Mouse (Mus musculus): Measurements from ENCODE around the gene Cyct. TPM values are rescaled to one million over a fixed set of nuclear protein-coding genes. Genes with fewer than 3 reads are reported as not detected.

The Cyct gene
- total RNA-seq, 1 experiment from 2014 or later, result not detected

DNA sequence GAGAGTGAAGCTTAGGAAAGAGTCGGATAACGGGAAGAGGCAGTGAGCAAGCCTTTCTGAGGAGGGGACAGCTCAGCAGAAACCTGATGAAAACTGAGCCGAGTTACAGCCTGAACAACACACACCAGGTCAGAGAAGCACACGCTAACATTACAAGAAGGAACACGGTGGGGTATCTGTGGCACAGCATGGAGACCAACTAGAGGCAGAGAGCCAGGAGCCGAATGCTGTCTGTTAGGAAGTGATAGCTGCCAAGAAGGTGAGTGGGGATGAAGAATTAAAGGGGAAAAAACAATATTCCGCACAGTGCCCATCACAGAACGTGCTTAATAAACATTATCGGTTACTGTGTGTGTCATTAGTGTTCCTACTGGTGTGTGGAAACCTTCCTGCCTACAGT, 18.1 kb downstream of the Cyct start:
- ATAC-seq (replicated peaks; ENCODE audit: insufficient number of reproducible peaks, low FRiP score, low TSS enrichment, poor library complexity, severe bottlenecking), result no peak

DNA sequence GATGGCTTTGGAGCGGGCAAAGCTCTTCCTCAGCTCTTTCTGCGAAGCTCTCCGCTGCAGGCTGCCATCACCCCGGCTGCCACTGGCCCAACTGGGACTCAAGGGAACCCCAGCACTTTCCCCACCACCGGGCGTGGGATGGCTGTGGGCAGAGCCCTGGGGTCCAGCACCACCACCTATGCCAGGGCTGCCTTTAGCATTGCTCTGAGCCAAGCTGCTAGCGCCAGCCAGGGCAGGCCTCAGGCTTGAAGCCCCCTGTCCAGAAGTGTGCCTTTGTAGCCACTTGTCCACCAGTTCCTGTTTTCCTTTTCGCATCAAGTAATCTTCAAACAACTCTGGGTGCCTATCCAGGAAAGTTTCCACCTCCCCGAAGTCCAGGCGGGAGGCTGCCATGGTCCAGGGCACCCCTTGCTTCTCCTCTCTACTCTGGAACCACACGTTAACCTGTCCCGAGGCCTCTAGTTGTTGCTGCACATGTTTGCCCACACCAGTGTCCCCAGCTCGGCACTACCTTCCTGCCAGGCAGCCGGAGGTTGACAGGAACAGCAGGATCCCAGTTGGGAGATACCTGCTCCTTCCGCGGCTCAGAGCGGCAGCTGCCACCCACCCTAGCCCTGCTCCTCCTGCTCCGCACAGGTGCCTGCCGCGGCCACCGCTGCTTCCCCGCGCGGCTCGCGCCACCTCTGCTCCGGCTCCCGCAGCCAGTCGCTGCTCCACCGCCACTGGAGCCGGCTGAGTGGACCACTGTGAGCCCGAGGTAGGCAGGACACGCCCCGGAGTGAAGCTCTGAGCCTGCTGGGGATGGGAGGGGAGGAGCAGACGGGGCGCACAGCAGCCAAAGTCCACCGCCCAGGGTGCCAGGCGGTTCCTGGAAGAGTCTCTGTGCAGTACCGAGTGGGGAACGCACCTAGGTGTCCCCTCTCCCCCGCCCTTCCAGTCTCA, 21.8 kb downstream of the Cyct start, which contains the start of gene Pde11a:
Gene Pde11a (minus strand): TSS at position 560 of the 942 bp plus-strand sequence.
- ATAC-seq (replicated peaks; ENCODE audit: insufficient number of reproducible peaks, low FRiP score, low TSS enrichment, poor library complexity, severe bottlenecking), result no peak

DNA sequence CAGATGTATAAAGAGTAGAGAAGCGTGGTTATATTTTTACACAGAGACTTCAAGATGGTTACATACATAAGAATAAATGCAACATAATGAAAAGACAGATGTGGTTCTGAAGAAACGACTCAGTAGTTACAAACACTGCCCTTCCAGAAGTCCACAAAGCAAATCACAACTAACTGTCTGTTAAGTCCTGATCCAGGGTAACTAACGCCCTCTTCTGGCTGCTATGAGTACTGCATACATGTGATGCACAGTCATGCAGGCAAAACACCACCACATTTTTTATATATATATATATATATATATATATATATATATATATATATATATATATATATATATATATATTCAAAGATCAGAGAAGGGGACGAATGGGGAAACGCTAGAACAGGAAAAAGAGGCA, 25.7 kb downstream of the Cyct start:
- no peak for ATAC-seq (replicated peaks; ENCODE audit: insufficient number of reproducible peaks, low FRiP score, low TSS enrichment, poor library complexity, severe bottlenecking)

DNA sequence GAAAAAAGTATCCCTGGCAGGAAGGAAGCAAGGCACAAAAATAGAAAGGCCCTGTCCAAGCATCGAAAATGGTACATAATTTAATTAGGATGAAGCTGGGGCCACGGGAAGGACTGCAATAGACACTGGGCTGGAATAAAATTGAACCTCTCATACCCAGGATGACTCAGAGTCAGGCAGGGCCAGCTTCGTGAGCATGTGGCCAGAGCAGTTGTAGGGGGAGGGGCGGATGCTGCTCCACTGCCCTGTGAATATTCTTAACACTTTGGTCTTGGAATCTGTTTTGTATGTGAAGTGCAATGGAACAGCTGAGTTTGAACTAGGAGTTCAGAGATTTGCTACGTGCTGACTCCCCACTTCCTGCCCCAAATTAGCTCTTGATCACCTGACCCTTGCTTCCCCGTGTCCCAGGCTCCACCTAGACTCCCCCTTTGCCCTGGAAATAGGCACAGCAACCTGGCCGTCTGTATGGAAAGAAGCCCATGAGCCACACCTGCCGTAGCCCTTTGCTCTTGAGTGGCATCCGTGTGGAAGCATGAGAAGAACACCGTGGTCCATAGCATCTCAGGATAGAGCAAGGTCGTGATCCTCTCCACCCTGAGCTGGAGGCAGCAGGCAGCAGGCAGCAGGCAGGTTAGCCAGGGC, 28.0 kb downstream of the Cyct start:
- ATAC-seq (replicated peaks; ENCODE audit: insufficient number of reproducible peaks, low FRiP score, low TSS enrichment, poor library complexity, severe bottlenecking), result no peak

DNA sequence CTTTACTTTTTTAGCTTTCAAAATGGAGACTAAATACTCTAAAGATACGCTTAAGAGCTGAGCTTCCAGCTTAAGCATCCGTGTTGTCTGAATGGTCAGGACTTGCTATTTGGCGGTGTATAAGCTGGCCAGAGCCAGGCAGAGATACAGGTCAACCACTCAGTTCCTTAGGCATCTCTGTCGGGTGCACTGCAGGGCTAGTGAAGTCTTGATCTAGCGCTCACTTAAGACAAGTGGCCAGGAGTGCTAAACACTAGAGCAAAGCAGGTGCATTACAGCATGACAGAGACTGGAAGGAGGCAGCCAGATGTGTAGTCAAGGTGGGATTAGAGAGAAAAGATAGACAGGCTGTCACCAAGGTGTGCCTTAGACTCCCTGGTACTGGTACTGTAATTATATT, 30.2 kb downstream of the Cyct start:
- ATAC-seq (replicated peaks; ENCODE audit: insufficient number of reproducible peaks, low FRiP score, low TSS enrichment, poor library complexity, severe bottlenecking), result no peak

DNA sequence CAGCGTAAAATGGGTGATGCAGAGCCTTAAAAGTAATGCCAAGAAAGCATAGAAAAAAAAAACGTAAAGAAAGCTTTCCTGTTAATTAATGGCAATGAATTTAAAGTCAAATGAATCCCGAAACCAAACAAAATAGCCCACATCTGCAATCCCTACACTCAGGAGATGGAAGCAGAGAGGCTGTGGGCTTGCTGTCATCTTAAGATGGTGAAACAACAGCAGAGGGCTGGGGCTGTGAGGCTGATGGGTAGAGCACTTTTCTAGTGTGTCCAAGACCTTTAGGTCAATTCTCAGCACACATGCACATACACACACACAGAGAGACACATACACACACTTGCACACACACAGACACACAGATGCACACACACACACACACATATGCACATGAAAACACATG, 34.1 kb downstream of the Cyct start:
- no peak for ATAC-seq (replicated peaks; ENCODE audit: insufficient number of reproducible peaks, low FRiP score, low TSS enrichment, poor library complexity, severe bottlenecking)

DNA sequence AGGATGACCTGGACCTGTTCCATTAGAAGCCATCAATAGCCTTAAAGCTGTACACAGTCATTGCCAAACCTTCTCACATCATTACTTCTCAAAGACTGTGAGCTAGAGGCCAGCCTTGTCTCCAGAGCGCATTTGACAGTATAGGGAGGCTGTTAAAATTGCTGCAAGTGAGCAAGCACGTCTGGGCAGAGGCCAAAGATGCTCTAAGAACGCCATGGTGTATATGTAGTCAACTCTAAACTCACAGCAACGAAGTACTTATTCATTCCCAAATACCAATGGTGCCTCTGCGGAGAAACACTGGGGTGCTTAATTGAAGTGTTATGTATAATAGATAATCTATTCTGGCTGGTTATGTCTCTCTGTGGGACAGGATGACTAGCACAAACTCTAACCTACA, 35.8 kb downstream of the Cyct start:
- no peak for ATAC-seq (replicated peaks; ENCODE audit: insufficient number of reproducible peaks, low FRiP score, low TSS enrichment, poor library complexity, severe bottlenecking)

DNA sequence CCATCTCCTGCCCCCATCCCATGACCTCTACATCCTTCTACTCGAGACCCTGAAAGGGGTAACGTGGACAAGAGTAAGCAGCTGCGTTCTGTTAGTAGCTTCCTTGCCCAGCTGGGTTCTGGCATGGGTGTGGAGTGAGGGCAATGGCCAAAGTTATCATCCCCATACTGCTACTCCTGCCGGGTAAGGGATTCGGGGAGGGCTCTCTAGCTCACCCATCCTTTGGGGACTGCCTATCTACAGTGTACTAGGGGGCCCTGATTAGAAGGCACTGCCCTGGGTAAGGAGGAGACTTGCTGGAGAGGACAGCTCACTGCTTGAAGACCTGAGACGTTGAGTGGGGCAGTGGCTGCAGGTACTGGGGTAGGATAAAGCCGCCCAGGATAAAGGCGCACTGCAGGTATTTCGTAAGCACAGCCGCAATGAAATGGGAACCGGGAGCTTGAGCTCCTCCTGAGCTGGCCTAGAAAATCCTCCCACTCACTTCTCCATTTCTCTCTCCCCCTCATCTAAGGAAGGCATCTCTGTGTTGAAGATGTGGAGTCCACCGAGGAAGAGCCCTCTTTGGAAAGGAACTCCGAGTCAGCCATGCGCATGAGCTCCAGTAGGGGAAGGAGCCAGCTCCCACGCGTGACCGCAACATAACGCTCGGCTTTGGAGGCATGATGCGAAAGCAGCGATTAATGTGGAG, 36.9 kb downstream of the Cyct start:
- no peak for ATAC-seq (replicated peaks; ENCODE audit: insufficient number of reproducible peaks, low FRiP score, low TSS enrichment, poor library complexity, severe bottlenecking)

DNA sequence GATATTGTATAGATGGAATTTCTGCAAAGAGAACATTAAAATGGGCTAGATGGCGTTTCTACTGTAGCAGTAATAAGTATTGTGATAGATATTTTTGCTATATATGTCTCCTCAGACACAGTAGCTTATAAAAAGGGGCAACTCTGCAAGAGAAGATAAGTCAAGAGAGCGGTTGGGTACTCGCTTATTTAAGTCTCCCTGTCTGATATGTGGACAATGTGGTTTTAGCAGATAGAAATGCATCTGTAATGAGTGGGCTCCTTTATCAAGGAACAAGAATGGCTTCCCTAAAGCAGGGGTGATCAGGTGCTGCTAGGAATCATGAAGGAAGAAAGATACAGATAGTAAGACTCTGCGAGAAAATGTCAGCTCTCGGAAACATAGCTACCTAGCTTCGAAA, 39.9 kb downstream of the Cyct start:
- no peak for ATAC-seq (replicated peaks; ENCODE audit: insufficient number of reproducible peaks, low FRiP score, low TSS enrichment, poor library complexity, severe bottlenecking)

DNA sequence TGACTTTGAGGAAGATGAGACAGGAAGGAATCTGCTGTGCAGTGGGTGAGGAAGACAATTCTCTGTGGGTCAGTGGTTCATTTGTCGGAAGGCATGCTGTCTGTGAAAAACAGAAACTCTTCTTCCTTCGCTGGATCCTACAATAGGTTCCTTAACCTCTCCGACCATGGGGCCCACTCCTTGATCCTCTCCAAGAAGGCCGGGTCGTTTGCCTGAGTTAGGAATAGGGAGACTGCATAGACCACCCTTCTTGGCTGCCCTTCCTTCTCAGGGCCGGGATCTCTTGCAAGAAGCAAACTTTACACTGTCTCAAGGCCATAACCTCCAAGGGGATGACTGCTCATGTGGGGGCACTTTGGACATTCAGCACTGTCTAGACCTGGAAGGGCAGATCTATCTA, 41.0 kb downstream of the Cyct start:
- no peak for ATAC-seq (replicated peaks; ENCODE audit: insufficient number of reproducible peaks, low FRiP score, low TSS enrichment, poor library complexity, severe bottlenecking)

Other genes starting within 250 kb of the Cyct start
- not detected in 3 replicates for gene Pde11a, start 21.7 kb downstream of the Cyct start, total RNA-seq (2017)
- gene Rbm45, start 9.5 kb upstream of the Cyct start, total RNA-seq (2017), result 36.7 to 49.5 TPM (median 49.4 TPM) in 3 replicates
- gene Osbpl6, start 46.1 kb upstream of the Cyct start, total RNA-seq (2017), result 0.19 TPM in 1 of 3 replicates, not detected in the others